Mouse (Mus musculus) midbrain, postnatal 0 days (tissue): ENCODE measurements around the gene Imp3. TPM values are rescaled to one million over a fixed set of nuclear protein-coding genes. Genes with fewer than 3 reads are reported as not detected.

Source experiments
- ATAC-seq: fragments of 200-750 bp; cut with Nextera tagmentation; 2 replicates; pipeline ENCODE4 v1.8.0; 2017; ENCODE audit warnings: moderate number of reproducible peaks, mild to moderate bottlenecking, moderate TSS enrichment, moderate library complexity; ENCODE audit not compliant: low FRiP score
- DNase-seq: peaks from one replicate; pipeline ENCODE4 v3.0.0-alpha.2; 2015; ENCODE audit warnings: low spot score
- H3K27ac ChIP-seq: fragments of 300-500 bp; sonication (generic); 2 replicates; pipeline ENCODE4 v1.5.1; 2014; ENCODE audit warnings: low read depth, mild to moderate bottlenecking, low read length, mixed read lengths
- H3K27me3 ChIP-seq: fragments of 300-500 bp; sonication (generic); 2 replicates; pipeline ENCODE4 v1.6.1; 2014; ENCODE audit warnings: low read length, control low read depth, mixed read lengths; ENCODE audit not compliant: insufficient read depth
- H3K36me3 ChIP-seq: fragments of 300-500 bp; sonication (generic); 2 replicates; pipeline ENCODE4 v1.6.1; 2014; ENCODE audit warnings: low read length, control low read depth, mixed read lengths; ENCODE audit not compliant: insufficient read depth
- H3K4me1 ChIP-seq: fragments of 300-500 bp; sonication (generic); 2 replicates; pipeline ENCODE4 v1.6.1; 2014; ENCODE audit warnings: mild to moderate bottlenecking, control low read depth, antibody characterized with exemption, low read length, mixed read lengths; ENCODE audit not compliant: insufficient read depth
- H3K4me2 ChIP-seq: fragments of 300-500 bp; sonication (generic); 2 replicates; pipeline ENCODE4 v1.6.1; 2014; ENCODE audit warnings: low read depth, mild to moderate bottlenecking, low read length, mixed read lengths; ENCODE audit not compliant: poor library complexity, severe bottlenecking
- H3K4me3 ChIP-seq: fragments of 300-500 bp; sonication (generic); 2 replicates; pipeline ENCODE4 v1.5.1; 2014; ENCODE audit warnings: low read depth, mild to moderate bottlenecking, low read length, moderate library complexity
- H3K9ac ChIP-seq: fragments of 300-500 bp; sonication (generic); replicated peaks from 2 replicates; pipeline ENCODE4 v1.6.1; 2014; ENCODE audit warnings: mild to moderate bottlenecking, low read length, moderate library complexity, mixed read lengths; ENCODE audit not compliant: poor library complexity, severe bottlenecking
- H3K9me3 ChIP-seq: fragments of 300-500 bp; sonication (generic); 2 replicates; pipeline ENCODE4 v1.6.1; 2016; ENCODE audit warnings: low read length, control low read depth
- CTCF ChIP-seq: IDR thresholded peaks from 2 replicates; pipeline ENCODE4 v1.5.1; 2016; ENCODE audit warnings: antibody characterized with exemption, mild to moderate bottlenecking
- WGBS: fragments of 180-500 bp; shearing (Covaris S2); extraction: QIAGEN DNeasy Blood & Tissue Kit; methylation state at CpG from one replicate; pipeline ENCODE4 v1.1.7; 2014; 5-methylcytosine and 5-hydroxymethylcytosine counted together
- polyA plus RNA-seq: library from polyadenylated mRNA; unstranded; fragments of >200 nt; fragmentation: Nextera tagmentation; extraction: Ambion mirVana; gene quantifications from 2 replicates; pipeline ENCODE4 v1.2.1, GENCODE M21; 2015
- total RNA-seq: library from RNA; depleted of rRNA; stranded (reverse); fragments of >200 nt; gene quantifications from 2 replicates; pipeline ENCODE4 v1.2.3, GENCODE M21; 2014

The Imp3 gene
- total and polyA plus RNA-seq, 2 experiments from 2014 or later, result 80.3 to 131 TPM

DNA sequence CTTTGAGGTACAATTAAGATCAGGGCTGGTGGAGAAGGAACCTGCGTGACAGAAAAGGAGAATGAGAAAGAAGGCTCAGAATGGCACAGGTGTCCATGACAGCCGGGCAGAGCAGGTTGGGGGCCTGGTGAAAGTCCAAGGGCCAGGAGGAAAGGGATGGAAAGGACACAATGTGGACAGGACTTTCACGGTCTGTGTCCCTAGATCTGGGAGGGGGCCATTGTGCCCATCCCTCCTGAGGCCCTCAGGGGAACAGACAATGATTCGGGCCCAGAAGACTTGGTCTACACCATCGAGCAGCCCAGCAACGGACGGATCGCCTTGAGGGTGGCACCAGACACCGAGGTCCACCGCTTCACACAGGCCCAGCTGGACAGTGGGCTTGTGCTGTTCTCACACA, 45.2 kb upstream of the Imp3 start:
- Histone ChIP-seq H3K27me3 (0 out of 2 replicates have a peak, but pooled peaks cover 2% of the 10 kb centered on the region), H3K4me1 (no peaks in the 10 kb centered on the region), H3K27ac (no peak overlapping the region), H3K4me2 (no peak overlapping the region), H3K4me3 (no peak overlapping the region), H3K9me3 (no peaks in the 10 kb centered on the region), H3K9ac (no peak overlapping the region), H3K36me3 (no peaks in the 10 kb centered on the region)
- ATAC-seq, result no peak
- DNase-seq, result no peak
- TF ChIP-seq CTCF, result no peak
- WGBS, result 85% methylated on average over 10 of the region's 10 CpGs

DNA sequence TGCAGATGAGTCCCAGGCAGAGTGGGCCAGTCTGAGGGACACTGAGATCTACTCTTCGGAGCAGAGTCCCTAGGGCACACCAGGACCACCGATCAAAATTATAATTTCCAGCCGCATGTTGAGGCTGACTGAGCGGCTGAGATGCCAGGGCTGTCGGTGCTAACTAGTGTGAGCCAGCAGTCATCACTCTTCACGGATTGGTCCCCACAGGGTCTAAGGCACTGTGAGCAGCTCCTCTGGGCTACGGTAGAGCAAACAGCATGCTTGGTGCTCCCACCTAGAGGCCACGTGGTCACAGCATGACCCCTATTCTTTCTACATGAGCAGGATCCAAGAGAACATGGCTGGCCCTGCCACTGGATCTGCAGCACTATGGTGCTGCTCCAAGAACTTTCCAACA, 44.0 kb upstream of the Imp3 start:
- no peaks in the 10 kb centered on the region for H3K9me3 ChIP-seq
- H3K27me3 ChIP-seq, result 0 out of 2 replicates have a peak, but pooled peaks cover 2% of the 10 kb centered on the region
- no peak overlapping the region for H3K27ac ChIP-seq
- WGBS, result 56% methylated on average over 8 of the region's 8 CpGs
- ATAC-seq, result no peak
- no peak overlapping the region for H3K9ac ChIP-seq
- DNase-seq, result no peak
- TF ChIP-seq CTCF, result no peak
- no peaks in the 10 kb centered on the region for H3K4me1 ChIP-seq
- no peak overlapping the region for H3K4me2 ChIP-seq
- no peak overlapping the region for H3K4me3 ChIP-seq
- no peaks in the 10 kb centered on the region for H3K36me3 ChIP-seq

GRCm38 (mm10) chr9:56894006-56894405, 43.3 kb upstream of the Imp3 start:
- 4% methylated on average over 3 of the region's 3 CpGs for WGBS
- H3K4me3 ChIP-seq, result no peak overlapping the region
- DNase-seq, result peak; percentile 58

DNA sequence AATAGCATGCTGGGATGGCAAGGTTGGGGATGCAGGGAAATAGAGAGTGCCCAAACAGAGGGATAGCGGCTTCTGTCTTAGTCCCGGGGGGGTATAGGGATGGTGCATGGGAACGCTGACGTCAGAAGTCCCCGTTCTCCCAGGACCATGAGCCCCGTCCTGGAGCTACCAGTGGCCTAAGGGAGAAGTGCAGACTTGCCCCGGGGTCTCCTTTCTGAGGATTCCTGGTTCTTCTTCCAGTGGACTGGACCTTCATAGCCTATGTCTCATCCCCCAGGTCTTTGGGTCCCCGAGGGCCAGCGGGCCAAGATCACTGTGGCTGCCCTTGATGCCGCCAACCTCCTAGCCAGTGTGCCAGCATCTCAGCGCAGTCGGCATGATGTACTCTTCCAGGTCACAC, 40.5 kb upstream of the Imp3 start:
- Histone ChIP-seq H3K9me3 (no peaks in the 10 kb centered on the region), H3K27me3 (0 out of 2 replicates have a peak, but pooled peaks cover 2% of the 10 kb centered on the region), H3K27ac (no peak overlapping the region), H3K36me3 (no peaks in the 10 kb centered on the region), H3K4me3 (no peak overlapping the region), H3K9ac (no peak overlapping the region), H3K4me2 (no peak overlapping the region), H3K4me1 (no peaks in the 10 kb centered on the region)
- DNase-seq (no peak), ATAC-seq (no peak)
- TF ChIP-seq CTCF, result no peak
- WGBS, result 91% methylated on average over 12 of the region's 12 CpGs

More at GRCm38 (mm10) chr9:56894006-56894405, 43.3 kb upstream of the Imp3 start:
- no peaks in the 10 kb centered on the region for H3K36me3 ChIP-seq
- H3K27ac ChIP-seq, result no peak overlapping the region
- H3K9ac ChIP-seq, result no peak overlapping the region
- no peak overlapping the region for H3K4me2 ChIP-seq
- no peaks in the 10 kb centered on the region for H3K9me3 ChIP-seq
- ATAC-seq, result no peak
- no peaks in the 10 kb centered on the region for H3K4me1 ChIP-seq
- peak; percentile 57 for TF ChIP-seq CTCF
- 0 out of 2 replicates have a peak, but pooled peaks cover 2% of the 10 kb centered on the region for H3K27me3 ChIP-seq

- no peak for DNase-seq
- no peaks in the 10 kb centered on the region for H3K36me3 ChIP-seq
- H3K4me2 ChIP-seq, result no peak overlapping the region
- no peak overlapping the region for H3K9ac ChIP-seq
- no peaks in the 10 kb centered on the region for H3K4me1 ChIP-seq
- H3K9me3 ChIP-seq, result no peaks in the 10 kb centered on the region
- H3K4me3 ChIP-seq, result no peak overlapping the region
- no peak overlapping the region for H3K27ac ChIP-seq
- no peak for TF ChIP-seq CTCF
- WGBS, result 70% methylated on average over 11 of the region's 11 CpGs
- ATAC-seq, result no peak
- H3K27me3 ChIP-seq, result no peaks in the 10 kb centered on the region
Observed at GRCm38 (mm10) chr9:56899409-56899808, 37.9 kb upstream of the Imp3 start.

DNA sequence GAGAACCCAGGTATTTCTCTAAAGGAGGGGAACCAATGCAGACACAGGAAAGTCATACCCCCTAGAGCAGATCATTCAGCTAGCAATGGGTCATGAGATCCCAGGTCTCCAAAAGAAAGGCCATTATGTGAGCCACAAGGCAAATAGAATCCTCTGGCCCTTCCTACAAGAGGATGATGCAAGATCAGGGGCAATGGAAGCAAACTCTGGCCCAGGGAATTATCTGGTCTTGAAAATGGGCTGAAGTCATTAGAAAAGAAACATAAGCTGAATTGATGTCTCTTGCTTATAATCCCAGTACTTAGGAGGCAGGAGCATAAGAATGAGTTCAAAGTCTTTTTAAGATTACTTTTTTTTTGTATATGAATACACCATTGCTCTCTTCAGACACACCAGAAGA, 37.2 kb upstream of the Imp3 start:
- no peaks in the 10 kb centered on the region for H3K27me3 ChIP-seq

More for the DNA sequence above, 37.2 kb upstream of the Imp3 start:
- Histone ChIP-seq H3K4me2 (no peak overlapping the region), H3K4me3 (no peak overlapping the region), H3K9me3 (no peaks in the 10 kb centered on the region), H3K27ac (no peak overlapping the region), H3K4me1 (no peaks in the 10 kb centered on the region), H3K36me3 (no peaks in the 10 kb centered on the region), H3K9ac (no peak overlapping the region)
- ATAC-seq (no peak), DNase-seq (no peak)
- TF ChIP-seq CTCF, result no peak
